Mouse (Mus musculus): ENCODE results near the gene Nt5c1b. TPM values are rescaled to one million over a fixed set of nuclear protein-coding genes. Genes with fewer than 3 reads are reported as not detected.

Nt5c1b gene
- polyA plus RNA-seq, 1 experiment from 2014 or later = not detected

GRCm38 (mm10) chr12:10422347-10422746, 52.6 kb downstream of the Nt5c1b start:
- Histone ChIP-seq H3K4me1 (peaks cover 3% of the 10 kb centered on the region; the same call in 1 of the 2 replicates), H3K4me3 (no peak overlapping the region), H3K27me3 (no peaks in the 10 kb centered on the region), H3K27ac (no peak overlapping the region), H3K36me3 (no peaks in the 10 kb centered on the region), H3K9ac (no peak overlapping the region), H3K9me3 (no peaks in the 10 kb centered on the region), H3K4me2 (no peak overlapping the region)
- 27% methylated on average over 3 of the region's 3 CpGs for WGBS
- no peak for ATAC-seq (ENCODE audit: borderline replicate concordance, extremely low read depth, low FRiP score, low TSS enrichment)

- H3K27ac ChIP-seq = 0 out of 2 replicates have a peak overlapping the region, but pooled peaks have one; percentile 29
- WGBS = 48% methylated on average over 9 of the region's 9 CpGs
- peak; percentile 88 for ATAC-seq (ENCODE audit: borderline replicate concordance, extremely low read depth, low FRiP score, low TSS enrichment)
Measured at GRCm38 (mm10) chr12:10425982-10426863, 56.5 kb downstream of the Nt5c1b start.

GRCm38 (mm10) chr12:10430999-10431398, 61.2 kb downstream of the Nt5c1b start:
- H3K27me3 ChIP-seq = no peaks in the 10 kb centered on the region
- ATAC-seq (ENCODE audit: borderline replicate concordance, extremely low read depth, low FRiP score, low TSS enrichment) = no peak
- WGBS = 54% methylated on average over 1 of the region's 1 CpGs
- no peaks in the 10 kb centered on the region for H3K36me3 ChIP-seq
- no peak overlapping the region for H3K4me2 ChIP-seq
- H3K9me3 ChIP-seq = no peaks in the 10 kb centered on the region
- H3K27ac ChIP-seq = no peak overlapping the region
- H3K4me3 ChIP-seq = no peak overlapping the region
- H3K9ac ChIP-seq = no peak overlapping the region
- H3K4me1 ChIP-seq = peaks cover 3% of the 10 kb centered on the region; the same call in 1 of the 2 replicates

More at GRCm38 (mm10) chr12:10425982-10426863, 56.5 kb downstream of the Nt5c1b start:
- no peak overlapping the region for H3K9ac ChIP-seq
- peaks cover 3% of the 10 kb centered on the region; the same call in 1 of the 2 replicates for H3K4me1 ChIP-seq
- H3K36me3 ChIP-seq = no peaks in the 10 kb centered on the region
- H3K4me2 ChIP-seq = no peak overlapping the region
- H3K4me3 ChIP-seq = no peak overlapping the region
- H3K27me3 ChIP-seq = no peaks in the 10 kb centered on the region
- no peaks in the 10 kb centered on the region for H3K9me3 ChIP-seq

GRCm38 (mm10) chr12:10438054-10439001, 68.6 kb downstream of the Nt5c1b start:
- Histone ChIP-seq H3K4me3 (no peak overlapping the region), H3K4me2 (no peak overlapping the region), H3K36me3 (no peaks in the 10 kb centered on the region), H3K9ac (no peak overlapping the region), H3K27ac (no peak overlapping the region), H3K4me1 (0 out of 2 replicates have a peak, but pooled peaks cover 9% of the 10 kb centered on the region), H3K27me3 (0 out of 2 replicates have a peak, but pooled peaks cover 5% of the 10 kb centered on the region), H3K9me3 (no peaks in the 10 kb centered on the region)
- no peak for ATAC-seq (ENCODE audit: borderline replicate concordance, extremely low read depth, low FRiP score, low TSS enrichment)
- 30% methylated on average over 15 of the region's 15 CpGs for WGBS

Other genes with a start within 250 kb of the Nt5c1b start
- 30.2 and 36.0 TPM in 2 replicates for gene Rdh14, start 20.8 kb downstream of the Nt5c1b start, polyA plus RNA-seq (2015; fragmentation: Nextera tagmentation; extraction: Ambion mirVana)